28 mouse cellular contexts compared by ENCODE assay signal in the genomic region with DNA sequence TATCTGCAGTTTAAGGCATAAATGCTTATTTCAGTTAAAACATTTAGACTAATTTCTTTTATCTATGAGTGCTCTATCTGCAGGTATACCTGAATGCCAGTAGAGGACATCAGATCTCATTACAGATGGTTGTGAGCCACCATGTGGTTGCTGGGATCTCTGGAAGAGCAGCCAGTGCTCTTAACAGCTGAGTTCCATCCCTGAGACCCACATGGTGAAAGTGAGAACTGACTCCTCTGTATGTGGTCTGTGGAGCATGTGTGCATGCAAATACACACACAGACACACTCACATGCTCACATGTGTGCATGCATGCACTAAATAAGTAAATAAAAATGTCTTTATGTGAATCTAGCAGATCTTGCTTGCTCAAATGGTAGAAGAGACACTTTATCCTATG. TPM values are rescaled to one million over a fixed set of nuclear protein-coding genes. Genes with fewer than 3 reads are reported as not detected.
DNase-seq lines count a peak whose midpoint lies in the region; ATAC-seq and TF ChIP-seq lines count a peak whose summit lies in the region.
"Had no signal": no experiment of that assay in that cellular context is flagged by ENCODE, and none has a peak within 500 bp of the region (broad histone marks: within the 10 kb centered on the region; RNA-seq: fewer than 3 reads in every experiment).

No protein-coding gene starts in this region.

- H3K9me3 ChIP-seq in intestine, postnatal 0 days (ENCODE audit: control insufficient read depth): no peaks in the 10 kb centered on the region
- no peaks in the 10 kb centered on the region for H3K9me3 ChIP-seq in intestine, embryonic 15.5 days
- H3K9me3 ChIP-seq in midbrain, postnatal 0 days (ENCODE audit: low read length): no peaks in the 10 kb centered on the region
- no peaks in the 10 kb centered on the region for H3K9me3 ChIP-seq in midbrain, embryonic 13.5 days
- H3K9me3 ChIP-seq: embryonic facial prominence, embryonic 10.5 days; heart, embryonic 10.5 days; limb, embryonic 12.5 days; liver, embryonic 12.5 days; midbrain, embryonic 15.5 days had no signal

- TF ChIP-seq CTCF in intestine, postnatal 0 days (IDR thresholded peaks at IDR 0.05; ENCODE audit: low read depth): peak; percentile 49
- TF ChIP-seq CTCF in midbrain, postnatal 0 days (IDR thresholded peaks at IDR 0.05): peak; percentile 31

- no peaks in the 10 kb centered on the region for H3K4me1 ChIP-seq in intestine, postnatal 0 days (replicated peaks; ENCODE audit: control insufficient read depth, insufficient read depth, low read length)
- no peaks in the 10 kb centered on the region for H3K4me1 ChIP-seq in intestine, embryonic 15.5 days (replicated peaks)
- no peaks in the 10 kb centered on the region for H3K4me1 ChIP-seq in midbrain, postnatal 0 days (ENCODE audit: insufficient read depth, low read length)
- H3K4me1 ChIP-seq in midbrain, embryonic 13.5 days (replicated peaks): no peaks in the 10 kb centered on the region
- H3K4me1 ChIP-seq: embryonic facial prominence, embryonic 10.5 days; heart, embryonic 10.5 days; limb, embryonic 12.5 days; liver, embryonic 12.5 days; midbrain, embryonic 15.5 days had no signal

- no peak for ATAC-seq in intestine, postnatal 0 days
- no peak for ATAC-seq in intestine, embryonic 15.5 days
- ATAC-seq in midbrain, postnatal 0 days (ENCODE audit: low FRiP score): no peak
- no peak for ATAC-seq in midbrain, embryonic 13.5 days
- ATAC-seq: forebrain, embryonic 16.5 days; hindbrain, embryonic 16.5 days; liver, embryonic 12.5 days; midbrain, embryonic 15.5 days had no signal

- H3K9ac ChIP-seq in intestine, postnatal 0 days (ENCODE audit: low read depth, low read length): no peak overlapping the region
- no peak overlapping the region for H3K9ac ChIP-seq in intestine, embryonic 15.5 days
- no peak overlapping the region for H3K9ac ChIP-seq in midbrain, postnatal 0 days (replicated peaks; ENCODE audit: low read length, poor library complexity, severe bottlenecking)
- H3K9ac ChIP-seq in midbrain, embryonic 13.5 days (replicated peaks): no peak overlapping the region
- H3K9ac ChIP-seq: limb, embryonic 12.5 days; liver, embryonic 12.5 days; lung, embryonic 14.5 days; midbrain, embryonic 15.5 days had no signal

- no peaks in the 10 kb centered on the region for H3K36me3 ChIP-seq in intestine, postnatal 0 days (ENCODE audit: control insufficient read depth, insufficient read depth)
- H3K36me3 ChIP-seq in intestine, embryonic 15.5 days: no peaks in the 10 kb centered on the region
- no peaks in the 10 kb centered on the region for H3K36me3 ChIP-seq in midbrain, postnatal 0 days (ENCODE audit: insufficient read depth, low read length)
- H3K36me3 ChIP-seq in midbrain, embryonic 13.5 days: no peaks in the 10 kb centered on the region
- H3K36me3 ChIP-seq: embryonic facial prominence, embryonic 10.5 days; heart, embryonic 10.5 days; limb, embryonic 12.5 days; liver, embryonic 12.5 days; midbrain, embryonic 15.5 days had no signal

- no peaks in the 10 kb centered on the region for H3K27me3 ChIP-seq in intestine, postnatal 0 days (replicated peaks; ENCODE audit: control insufficient read depth, insufficient read depth, low read length)
- H3K27me3 ChIP-seq in intestine, embryonic 15.5 days (replicated peaks): no peaks in the 10 kb centered on the region
- H3K27me3 ChIP-seq in midbrain, postnatal 0 days (ENCODE audit: insufficient read depth, low read length): no peaks in the 10 kb centered on the region
- H3K27me3 ChIP-seq in midbrain, embryonic 13.5 days: no peaks in the 10 kb centered on the region
- H3K27me3 ChIP-seq: limb, embryonic 12.5 days; liver, embryonic 12.5 days; midbrain, embryonic 15.5 days had no signal

- no peak overlapping the region for H3K27ac ChIP-seq in intestine, postnatal 0 days (ENCODE audit: low read depth, low read length)
- no peak overlapping the region for H3K27ac ChIP-seq in intestine, embryonic 15.5 days
- H3K27ac ChIP-seq in midbrain, postnatal 0 days (ENCODE audit: low read depth, low read length): no peak overlapping the region
- no peak overlapping the region for H3K27ac ChIP-seq in midbrain, embryonic 13.5 days
- H3K27ac ChIP-seq: embryonic facial prominence, embryonic 10.5 days; heart, embryonic 10.5 days; limb, embryonic 12.5 days; liver, embryonic 12.5 days; midbrain, embryonic 15.5 days had no signal

- H3K4me3 ChIP-seq in intestine, postnatal 0 days (ENCODE audit: low read depth, low read length): no peak overlapping the region
- no peak overlapping the region for H3K4me3 ChIP-seq in intestine, embryonic 15.5 days (replicated peaks)
- H3K4me3 ChIP-seq in midbrain, postnatal 0 days (ENCODE audit: low read depth, low read length): no peak overlapping the region
- no peak overlapping the region for H3K4me3 ChIP-seq in midbrain, embryonic 13.5 days (replicated peaks)
- H3K4me3 ChIP-seq: embryonic facial prominence, embryonic 10.5 days; heart, embryonic 10.5 days; limb, embryonic 12.5 days; liver, embryonic 12.5 days; midbrain, embryonic 15.5 days; myocyte had no signal

- H3K4me2 ChIP-seq in intestine, postnatal 0 days (replicated peaks; ENCODE audit: low read depth): no peak overlapping the region
- no peak overlapping the region for H3K4me2 ChIP-seq in intestine, embryonic 15.5 days (replicated peaks)
- H3K4me2 ChIP-seq in midbrain, postnatal 0 days (ENCODE audit: low read depth, low read length, poor library complexity, severe bottlenecking): no peak overlapping the region
- H3K4me2 ChIP-seq in midbrain, embryonic 13.5 days (replicated peaks): no peak overlapping the region
- H3K4me2 ChIP-seq: limb, embryonic 12.5 days; liver, embryonic 12.5 days; lung, embryonic 14.5 days; midbrain, embryonic 15.5 days had no signal

- no peak for DNase-seq in midbrain, postnatal 0 days (ENCODE audit: low spot score)
- DNase-seq in naive thymus-derived CD4-positive, alpha-beta T cell, adult 2 months (ENCODE audit: low read depth): peak; percentile 18
- no peak for DNase-seq in embryo, embryonic 9.5 days (ENCODE audit: extremely low spot score)
- DNase-seq in gastrocnemius, postnatal 10 days: no peak
- DNase-seq: adrenal gland, postnatal 25 days; cerebellum, adult 9-10 months; kidney, adult 18-20 months; kidney, postnatal 25 days; lung, embryonic 14.5 days; lung, postnatal 4 days; right cerebral cortex, postnatal 14 days; thymus, postnatal 14 days had no signal

RNA-seq across cellular contexts. Expression of a gene that starts 29.4 kb away (rescaled TPM):
- polyA plus RNA-seq in intestine, postnatal 0 days (2015; fragmentation: Nextera tagmentation; extraction: Ambion mirVana): 0.12 and 0.16 TPM in 2 replicates
- 0.19 and 0.28 TPM in 2 replicates for polyA plus RNA-seq in intestine, embryonic 15.5 days (2015; fragmentation: Nextera tagmentation; extraction: Ambion mirVana)
- total RNA-seq in midbrain, postnatal 0 days (2014; rRNA removed): not detected in 2 replicates
- not detected in 2 replicates for polyA plus RNA-seq in midbrain, postnatal 0 days (2015; fragmentation: Nextera tagmentation; extraction: Ambion mirVana)
- polyA plus RNA-seq in midbrain, embryonic 13.5 days (2015; fragmentation: Nextera tagmentation; extraction: Ambion mirVana): not detected in 2 replicates
- under 1 TPM; 0.16 to 0.23 TPM for total RNA-seq in gastrocnemius, postnatal 10 days (2021)
- total RNA-seq: layer of hippocampus, adult 8-10 months; left cerebral cortex, postnatal 14 days had no signal
- polyA plus RNA-seq: C2C12; embryonic facial prominence, embryonic 10.5 days; forebrain, embryonic 16.5 days; limb, embryonic 12.5 days; lung, embryonic 14.5 days; midbrain, embryonic 15.5 days; neural tube, embryonic 14.5 days; testis, adult 2 months had no signal
